Mouse (Mus musculus): ENCODE data around the gene Mttp.

GRCm38 (mm10) chr3:138066348-138066856 lies 78.4 kb downstream of the Mttp start:
- no peak for TF ChIP-seq POLR2A (IDR thresholded peaks at IDR 0.05; ENCODE audit: low read depth, low read length)
- TF ChIP-seq CTCF (IDR thresholded peaks at IDR 0.05; ENCODE audit: borderline replicate concordance, insufficient read depth, low read length) = no peak

All from embryonic fibroblast, embryonic 13.5 days (primary cell).